20 mouse cellular contexts compared by ENCODE assay signal in genomic region chr10:13427599-13427998, GRCm38 (mm10). TPM values are rescaled to one million over a fixed set of nuclear protein-coding genes. Genes with fewer than 3 reads are reported as not detected.
A peak's percentile ranks its signal among the peaks of the same experiment; 100 is the strongest.
DNase-seq lines count a peak whose midpoint lies in the region; ATAC-seq and TF ChIP-seq lines count a peak whose summit lies in the region.
"Had no signal": no experiment of that assay in that cellular context is flagged by ENCODE, and none has a peak within 500 bp of the region (broad histone marks: within the 10 kb centered on the region; RNA-seq: fewer than 3 reads in every experiment).

No protein-coding gene starts in this region.

- DNase-seq in cerebellum, adult 2 months = peak; percentile 23 to 42
- no peak for DNase-seq in cerebellum, adult 8-10 months
- DNase-seq in heart, embryonic 10.5 days (ENCODE audit: low spot score) = no peak
- DNase-seq in heart, adult 2 months = no peak
- DNase-seq in lung, postnatal 4 days = no peak
- DNase-seq in kidney, postnatal 14 days = peak; percentile 69
- DNase-seq in urinary bladder, postnatal 4 days (ENCODE audit: low spot score in 2 of 2) = no peak
- DNase-seq: adrenal gland, postnatal 36 days; gastrocnemius, adult 2 months; midbrain, embryonic 14.5 days; thymus, postnatal 25 days had no signal

- H3K4me3 ChIP-seq in cerebellum, adult 2 months (replicated peaks; ENCODE audit: insufficient read depth, low read depth, low read length) = no peak overlapping the region
- no peak overlapping the region for H3K4me3 ChIP-seq in heart, embryonic 10.5 days
- H3K4me3 ChIP-seq in heart, adult 2 months = no peak overlapping the region
- no peak overlapping the region for H3K4me3 ChIP-seq in lung, embryonic 16.5 days (ENCODE audit: low read length)
- H3K4me3 ChIP-seq: gastrocnemius, adult 2 months; heart, embryonic 13.5 days; limb, embryonic 15.5 days; stomach, embryonic 15.5 days had no signal

- TF ChIP-seq POLR2A in cerebellum, adult 2 months (IDR thresholded peaks at IDR 0.05; ENCODE audit: borderline replicate concordance, insufficient read depth, low read length) = no peak
- TF ChIP-seq POLR2A in heart, adult 2 months (IDR thresholded peaks at IDR 0.05; ENCODE audit: insufficient read depth, low read depth, low read length) = no peak

- WGBS in cerebellum, adult 2 months = 15% methylated on average over 10 of the region's 10 CpGs
- WGBS in heart, embryonic 10.5 days = 90% methylated on average over 10 of the region's 10 CpGs
- 65% methylated on average over 10 of the region's 10 CpGs for WGBS in heart, adult 2 months
- WGBS in lung, embryonic 16.5 days = 72% methylated on average over 10 of the region's 10 CpGs

- ATAC-seq in lung, embryonic 16.5 days (ENCODE audit: low read depth) = peak; percentile 13; the same call in 1 of the 2 replicates
- ATAC-seq: activated CD4-positive, CD25-positive, alpha-beta regulatory T cell, adult 4 months had no signal

- no peak for TF ChIP-seq EP300 in heart, adult 2 months (IDR thresholded peaks at IDR 0.05; ENCODE audit: insufficient read depth, low read depth, low read length)

- TF ChIP-seq CTCF in cerebellum, adult 2 months (IDR thresholded peaks at IDR 0.05; ENCODE audit: borderline replicate concordance, insufficient read depth, low read depth, low read length) = no peak
- TF ChIP-seq CTCF in heart, adult 2 months (IDR thresholded peaks at IDR 0.05) = no peak

- no peak overlapping the region for H3K9ac ChIP-seq in heart, adult 2 months (ENCODE audit: low read depth, low read length)
- H3K9ac ChIP-seq in lung, embryonic 16.5 days (ENCODE audit: low read length) = no peak overlapping the region
- H3K9ac ChIP-seq: heart, embryonic 13.5 days; hindbrain, embryonic 14.5 days; limb, embryonic 15.5 days; stomach, embryonic 15.5 days had no signal

- H3K4me1 ChIP-seq in cerebellum, adult 2 months (ENCODE audit: control insufficient read depth, insufficient read depth, low read length) = no peaks in the 10 kb centered on the region
- H3K4me1 ChIP-seq in heart, embryonic 10.5 days = peaks cover 14% of the 10 kb centered on the region; the same call in 1 of the 2 replicates
- no peaks in the 10 kb centered on the region for H3K4me1 ChIP-seq in heart, adult 2 months (ENCODE audit: control insufficient read depth, insufficient read depth, low read length)
- no peaks in the 10 kb centered on the region for H3K4me1 ChIP-seq in lung, embryonic 16.5 days (replicated peaks; ENCODE audit: control insufficient read depth, insufficient read depth, low read length)

- H3K4me2 ChIP-seq in lung, embryonic 16.5 days (ENCODE audit: low read depth, low read length) = no peak overlapping the region
- H3K4me2 ChIP-seq: heart, embryonic 13.5 days; hindbrain, embryonic 14.5 days; limb, embryonic 15.5 days; stomach, embryonic 15.5 days had no signal

- no peaks in the 10 kb centered on the region for H3K79me2 ChIP-seq in heart, adult 2 months (replicated peaks; ENCODE audit: control insufficient read depth, insufficient read depth, low read length)

- H3K27ac ChIP-seq in cerebellum, adult 2 months (ENCODE audit: insufficient read depth, low read length) = no peak overlapping the region
- H3K27ac ChIP-seq in heart, embryonic 10.5 days = peak overlapping the region; percentile 13; the same call in 1 of the 2 replicates
- H3K27ac ChIP-seq in heart, adult 2 months = no peak overlapping the region
- H3K27ac ChIP-seq in lung, embryonic 16.5 days (ENCODE audit: low read length) = no peak overlapping the region
- H3K27ac ChIP-seq: gastrocnemius, adult 2 months; heart, embryonic 13.5 days; hindbrain, embryonic 14.5 days; kidney, postnatal 0 days; limb, embryonic 15.5 days; macrophage; stomach, embryonic 15.5 days had no signal

- no peaks in the 10 kb centered on the region; the same call in 1 of the 2 replicates for H3K27me3 ChIP-seq in cerebellum, adult 2 months (ENCODE audit: control insufficient read depth, insufficient read depth, low read length)
- H3K27me3 ChIP-seq in heart, embryonic 10.5 days (ENCODE audit: insufficient read depth, poor library complexity, severe bottlenecking) = no peaks in the 10 kb centered on the region
- no peaks in the 10 kb centered on the region for H3K27me3 ChIP-seq in heart, adult 2 months (ENCODE audit: control insufficient read depth, insufficient read depth, low read length)
- no peaks in the 10 kb centered on the region for H3K27me3 ChIP-seq in lung, embryonic 16.5 days (ENCODE audit: control insufficient read depth, insufficient read depth, low read depth, low read length)
- H3K27me3 ChIP-seq: CH12.LX; heart, embryonic 13.5 days; limb, embryonic 15.5 days; stomach, embryonic 15.5 days had no signal

- intact Hi-C loops in heart, adult 2 months (cut with DNase I) = loop anchor here (5.0 kb wide), 1 partner anchor 165 kb away; no protein-coding TSS in a partner anchor

- no peaks in the 10 kb centered on the region for H3K9me3 ChIP-seq in heart, embryonic 10.5 days
- H3K9me3 ChIP-seq in lung, embryonic 16.5 days (ENCODE audit: control insufficient read depth, low read length) = no peaks in the 10 kb centered on the region
- H3K9me3 ChIP-seq: heart, embryonic 13.5 days; limb, embryonic 15.5 days; stomach, embryonic 15.5 days had no signal

- no peaks in the 10 kb centered on the region for H3K36me3 ChIP-seq in heart, embryonic 10.5 days
- no peaks in the 10 kb centered on the region for H3K36me3 ChIP-seq in heart, adult 2 months (ENCODE audit: control insufficient read depth, insufficient read depth, low read length)
- H3K36me3 ChIP-seq in lung, embryonic 16.5 days (ENCODE audit: control insufficient read depth, insufficient read depth, low read length) = no peaks in the 10 kb centered on the region
- H3K36me3 ChIP-seq: heart, embryonic 13.5 days; limb, embryonic 15.5 days; stomach, embryonic 15.5 days had no signal

RNA-seq across cellular contexts. Expression of gene Phactr2, which starts 46.6 kb away (rescaled TPM):
- polyA plus RNA-seq in cerebellum, adult 2 months (2012; rRNA removed) = 11.9 and 13.0 TPM in 2 replicates
- 53.3 and 54.6 TPM in 2 replicates for polyA plus RNA-seq in heart, embryonic 10.5 days (2016; fragmentation: Nextera tagmentation; extraction: Ambion mirVana)
- 10 to 100 TPM; 47.7 to 49.3 TPM for total RNA-seq in heart, adult 2 months (2021)
- polyA plus RNA-seq in heart, adult 2 months (2012; rRNA removed) = 15.2 and 23.9 TPM in 2 replicates
- polyA plus RNA-seq in lung, embryonic 16.5 days (2015; fragmentation: Nextera tagmentation; extraction: Ambion mirVana) = 19.7 and 22.3 TPM in 2 replicates

Comparison
In these comparisons a context has a peak if more than half of its experiments do, and no peak if none do; other contexts are left out.
1. DNase-seq: peak in cerebellum, adult 2 months (2 of 2) and kidney, postnatal 14 days (single experiment); none in cerebellum, adult 8-10 months (single experiment), heart, embryonic 10.5 days (single experiment), heart, adult 2 months (0 of 2), lung, postnatal 4 days (0 of 2) and urinary bladder, postnatal 4 days (0 of 2).